Mouse (Mus musculus) urinary bladder, postnatal 25 days (tissue): ENCODE results near the gene Gemin5.
A peak's percentile ranks its signal among the peaks of the same experiment; 100 is the strongest.

ENCODE experiments used
- DNase-seq: peaks from one replicate; pipeline ENCODE4 v3.0.0; 2022; ENCODE audit warnings: low spot score

Gene Gemin5

GRCm38 (mm10) chr11:58171459-58172091 is 3.2 kb upstream of the Gemin5 start, which contains the start of gene Mrpl22:
Gene Mrpl22, plus strand, starts transcription at chr11:58171661.
- DNase-seq: peak; percentile 97

DNA sequence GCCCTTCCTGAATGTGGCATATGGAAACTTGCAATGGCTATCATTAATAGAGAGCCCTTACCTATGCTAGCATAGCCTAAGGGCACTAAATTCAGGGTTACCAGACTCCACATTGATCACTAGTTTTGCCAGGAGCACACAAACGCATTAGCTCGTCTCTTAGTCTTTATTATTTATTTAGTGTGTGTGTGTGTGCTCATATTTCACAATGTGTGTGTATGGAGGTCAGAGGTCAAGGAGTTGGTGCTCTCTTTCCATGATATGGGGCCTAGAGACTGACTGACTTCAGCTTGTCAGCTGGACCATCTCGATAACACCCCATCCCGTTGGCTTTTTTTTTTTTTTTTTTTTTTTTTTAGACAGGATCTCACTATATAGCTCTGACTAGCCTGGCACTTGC is 1.3 kb upstream of the Gemin5 start:
- DNase-seq: no peak

DNA sequence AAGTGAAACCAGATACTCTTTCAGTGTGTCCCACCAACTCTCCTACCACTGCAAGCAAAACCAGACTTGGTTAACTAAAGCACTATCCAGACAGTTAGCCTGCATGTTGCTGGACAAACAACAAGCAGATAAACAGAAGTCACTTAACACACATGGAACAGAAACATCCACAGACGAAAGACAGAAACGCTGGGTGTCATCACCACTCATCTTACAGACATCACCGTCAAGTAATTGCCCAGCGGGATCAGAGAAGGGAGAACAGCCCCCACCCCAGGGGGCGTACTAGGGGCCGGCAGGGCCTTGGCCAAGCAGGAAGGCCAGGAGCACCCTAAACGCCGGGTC is 545 bp downstream of the Gemin5 start:
- no peak for DNase-seq

DNA sequence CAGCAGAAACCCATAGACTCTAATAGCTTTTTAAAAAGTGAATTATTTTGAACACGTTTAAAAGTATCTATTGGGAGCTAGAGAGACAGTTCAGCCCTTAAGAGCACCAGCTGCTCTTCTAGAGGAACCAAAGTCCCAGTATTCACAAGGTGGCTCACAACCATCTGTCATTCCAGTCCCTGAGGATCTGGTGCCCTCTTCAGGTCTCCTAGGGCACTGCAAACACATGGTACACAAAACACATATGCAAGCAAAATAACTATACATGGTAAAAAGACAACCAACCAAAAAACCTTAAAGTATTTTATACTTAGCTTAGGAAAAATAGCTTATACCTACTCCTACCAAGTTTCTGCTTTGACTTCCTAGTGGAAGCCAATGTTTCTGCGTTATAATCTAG is 3.3 kb downstream of the Gemin5 start:
- DNase-seq: no peak

DNA sequence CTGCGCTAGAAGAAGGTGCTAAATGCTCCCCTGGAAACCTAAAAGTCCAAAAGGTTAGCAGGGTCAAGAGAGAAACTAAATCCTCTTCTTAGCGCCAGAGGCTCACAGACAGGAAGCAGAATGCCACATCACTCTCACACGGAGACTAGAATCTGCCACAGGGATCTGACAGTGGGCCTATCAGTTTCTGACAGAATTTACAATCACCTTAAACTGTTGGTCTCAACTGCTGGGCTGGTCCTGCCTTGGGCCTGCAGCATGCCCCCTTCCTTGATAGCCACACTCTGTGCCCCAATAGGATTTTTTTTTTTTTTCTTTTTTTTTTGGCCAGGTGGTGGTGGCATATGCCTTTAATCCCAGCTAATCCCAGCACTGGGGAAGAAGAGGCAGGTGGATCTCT is 11.5 kb downstream of the Gemin5 start:
- no peak for DNase-seq

DNA sequence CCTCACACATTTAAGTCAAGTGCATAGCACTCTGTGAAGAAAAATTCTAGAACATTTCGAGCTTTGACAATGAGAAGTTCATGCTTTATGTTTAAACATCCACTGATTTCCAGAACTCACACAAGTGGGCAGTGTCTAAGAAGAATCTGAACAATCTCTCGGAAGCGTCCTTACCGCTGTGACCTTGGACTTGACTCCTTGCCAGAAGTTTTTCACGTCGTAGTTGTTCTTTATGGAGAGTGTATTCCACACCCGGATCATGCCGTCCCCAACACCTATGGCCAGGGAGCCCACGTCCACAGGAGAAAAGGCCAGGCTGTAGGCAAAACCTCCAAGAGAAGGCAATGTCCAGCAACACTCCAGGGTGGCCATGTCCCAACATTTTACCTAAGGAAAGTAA is 12.9 kb downstream of the Gemin5 start:
- DNase-seq: no peak

GRCm38 (mm10) chr11:58146241-58146640 is 22.1 kb downstream of the Gemin5 start:
- DNase-seq: no peak

GRCm38 (mm10) chr11:58143704-58144426 is 24.5 kb downstream of the Gemin5 start:
- no peak for DNase-seq

GRCm38 (mm10) chr11:58139466-58139865 is 28.9 kb downstream of the Gemin5 start:
- DNase-seq: no peak

DNA sequence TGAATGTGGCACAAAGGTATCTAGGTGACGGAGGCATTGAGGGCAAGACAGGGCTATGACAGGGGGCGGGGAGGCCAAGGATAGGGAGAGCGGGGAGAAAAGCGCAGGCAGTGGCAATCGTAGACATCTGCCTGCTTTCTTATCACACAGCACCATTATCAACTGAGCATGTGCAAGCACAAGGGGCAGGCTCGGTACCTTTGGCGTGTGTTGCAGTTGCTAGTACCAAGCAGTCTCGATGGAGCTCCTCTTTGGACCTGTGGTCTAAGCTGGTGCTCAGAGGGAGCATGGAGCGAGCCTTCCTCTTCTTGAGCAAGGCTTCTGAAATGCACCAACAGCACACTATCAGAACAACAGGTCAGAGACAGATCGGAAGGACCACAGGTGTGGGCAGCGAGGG is 29.5 kb downstream of the Gemin5 start:
- DNase-seq: no peak

GRCm38 (mm10) chr11:58136677-58137076 is 31.7 kb downstream of the Gemin5 start:
- DNase-seq: no peak

DNA sequence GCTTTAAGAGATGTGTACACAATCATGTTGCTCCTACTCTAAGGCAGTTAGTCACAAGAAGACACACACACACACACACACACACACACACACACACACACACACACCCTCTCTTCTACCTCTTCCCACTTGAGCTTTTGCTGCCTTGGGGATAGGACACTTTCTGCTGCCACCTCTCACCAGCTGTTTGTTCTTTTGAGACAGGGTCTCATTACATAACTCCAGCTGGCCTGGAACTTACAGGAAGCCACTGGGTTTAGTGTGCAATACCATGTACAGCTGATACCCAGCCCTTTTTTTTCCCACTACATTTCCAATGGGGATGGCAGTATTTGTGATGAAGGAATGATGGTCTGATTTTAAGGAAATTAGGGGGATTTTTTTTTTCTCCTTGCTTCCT is 33.0 kb downstream of the Gemin5 start:
- DNase-seq: no peak

- DNase-seq: no peak
Observed at GRCm38 (mm10) chr11:58134869-58135268, 33.5 kb downstream of the Gemin5 start.

DNA sequence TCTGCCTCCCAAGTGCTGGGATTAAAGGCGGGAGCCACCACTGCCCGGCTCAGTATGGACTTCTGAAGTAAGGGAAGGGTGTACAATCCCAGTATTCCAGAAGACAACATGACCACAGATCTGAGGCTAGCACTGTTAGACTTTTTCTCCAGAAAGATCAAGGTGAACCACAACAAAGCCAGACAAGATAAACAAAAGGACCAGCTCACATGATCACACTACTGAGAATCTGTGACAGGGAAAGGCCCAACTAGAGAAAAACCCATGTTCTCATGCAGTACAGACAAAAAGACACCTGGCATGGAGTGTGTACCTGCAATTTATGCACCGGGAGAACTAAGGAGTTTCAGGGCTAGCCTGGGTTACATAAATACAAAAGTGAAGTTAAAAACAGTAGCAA is 36.3 kb downstream of the Gemin5 start:
- DNase-seq: no peak

- no peak for DNase-seq
Observed at GRCm38 (mm10) chr11:58129302-58129843, 39.0 kb downstream of the Gemin5 start.

DNA sequence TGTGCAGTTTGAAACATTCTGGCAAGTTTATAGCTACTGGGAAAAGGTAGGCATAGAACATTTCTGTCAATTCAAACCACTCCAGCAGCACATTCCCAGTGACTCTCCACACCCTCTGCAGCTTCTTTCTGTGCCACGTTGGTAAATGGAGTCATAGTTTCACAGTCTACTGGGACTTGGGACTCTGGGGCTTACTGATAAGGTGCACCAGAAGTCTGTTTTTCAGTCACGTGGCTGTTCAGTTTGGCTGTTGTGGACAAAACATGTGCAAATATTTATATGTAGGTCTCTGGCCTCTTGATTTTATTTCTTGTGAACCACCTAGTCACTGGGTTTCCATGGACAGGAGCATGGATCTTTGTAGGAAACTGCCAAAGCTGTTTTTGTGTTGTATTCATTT is 40.8 kb downstream of the Gemin5 start:
- DNase-seq: no peak

GRCm38 (mm10) chr11:58126397-58127160 is 41.8 kb downstream of the Gemin5 start:
- DNase-seq: no peak

GRCm38 (mm10) chr11:58125021-58125420 is 43.3 kb downstream of the Gemin5 start:
- no peak for DNase-seq

DNA sequence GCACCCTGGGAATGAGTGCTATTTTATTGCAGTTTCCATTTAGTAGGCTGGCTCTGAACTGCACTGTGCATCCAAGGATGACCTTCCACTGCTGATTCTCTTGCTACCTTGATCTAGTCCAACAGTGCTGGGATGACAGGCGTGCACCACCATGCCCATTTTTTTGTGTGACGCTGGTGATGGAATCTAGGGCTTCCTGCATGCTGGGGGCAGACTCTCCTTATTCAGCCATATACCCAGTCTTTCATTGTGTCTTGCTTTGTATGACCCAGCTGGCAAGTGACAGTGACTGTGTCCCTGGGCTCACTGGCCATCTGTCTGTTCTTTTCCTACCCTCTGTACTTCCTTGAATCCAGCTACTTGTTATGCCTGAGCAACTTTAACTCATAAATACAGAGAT is 44.6 kb downstream of the Gemin5 start:
- DNase-seq: no peak

- DNase-seq: no peak
Observed at GRCm38 (mm10) chr11:58121351-58121750, 47.0 kb downstream of the Gemin5 start.

DNA sequence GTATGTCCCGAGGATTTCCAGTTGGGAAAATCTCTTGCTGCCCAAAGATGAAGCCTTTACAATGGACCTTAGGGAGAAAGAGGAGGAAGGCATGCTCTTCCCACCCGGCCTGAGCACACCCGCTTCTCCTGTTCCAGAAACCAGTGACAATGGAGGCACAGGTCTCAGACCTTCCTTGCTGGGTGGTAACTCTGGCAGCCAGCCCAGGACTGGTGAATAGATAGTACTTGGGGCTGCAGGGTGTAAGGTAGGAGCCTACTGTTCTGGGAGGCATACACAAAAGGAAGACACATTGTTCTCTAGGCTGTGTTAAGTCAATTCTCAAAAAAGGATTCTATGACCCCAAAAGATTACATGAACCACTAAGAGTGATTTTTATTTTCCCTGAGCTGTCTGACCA is 47.7 kb downstream of the Gemin5 start:
- DNase-seq: no peak

DNA sequence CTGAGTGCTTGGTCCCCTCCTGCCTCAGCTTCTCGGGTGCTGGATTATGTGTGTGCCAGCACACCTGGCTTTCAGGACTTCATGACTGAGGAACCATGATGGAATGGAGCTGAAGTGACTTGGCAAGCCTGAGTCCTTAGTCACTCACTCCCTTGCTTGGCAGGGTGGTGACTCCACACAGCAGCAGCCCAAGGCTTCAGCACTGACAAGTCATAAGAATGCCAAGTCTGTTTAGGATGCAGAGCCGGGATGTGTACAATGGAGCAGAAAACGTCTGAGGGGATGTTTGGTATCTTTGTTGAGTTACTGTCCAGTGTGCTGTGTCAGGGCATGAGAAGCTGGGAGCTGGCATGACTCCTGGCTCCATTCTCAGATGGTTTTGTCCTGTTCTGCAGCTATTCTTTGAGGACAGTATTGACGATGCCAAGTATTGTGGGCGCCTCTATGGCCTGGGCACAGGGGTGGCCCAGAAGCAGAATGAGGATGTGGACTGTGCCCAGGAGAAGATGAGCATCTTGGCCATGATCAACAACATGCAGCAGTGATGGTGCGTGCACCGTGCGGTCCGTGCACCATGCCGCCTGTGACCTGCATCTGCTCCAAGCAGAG is 51.2 kb downstream of the Gemin5 start:
- DNase-seq: no peak

DNA sequence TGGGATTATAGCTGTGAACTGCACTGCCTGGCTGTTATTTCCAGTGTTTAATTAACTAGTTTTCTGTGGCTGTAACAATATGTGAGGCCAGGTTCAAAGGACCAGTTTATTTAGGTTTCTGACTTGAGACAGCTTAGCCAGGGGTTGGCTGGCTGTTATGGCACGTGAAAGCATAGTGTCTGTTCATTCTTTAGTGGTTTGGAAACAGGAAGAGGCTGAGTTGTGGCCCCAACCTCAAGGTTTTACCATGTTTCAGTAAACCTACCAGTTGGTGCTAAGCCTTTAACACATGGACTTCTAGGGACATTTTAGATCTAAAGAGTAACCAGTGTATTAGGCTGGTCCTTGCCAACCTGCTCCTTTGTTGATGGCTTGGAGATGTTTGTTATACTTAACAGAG is 51.8 kb downstream of the Gemin5 start:
- DNase-seq: no peak
